Comparison of ENCODE assay signal across 9 mouse cellular contexts in the genomic region with DNA sequence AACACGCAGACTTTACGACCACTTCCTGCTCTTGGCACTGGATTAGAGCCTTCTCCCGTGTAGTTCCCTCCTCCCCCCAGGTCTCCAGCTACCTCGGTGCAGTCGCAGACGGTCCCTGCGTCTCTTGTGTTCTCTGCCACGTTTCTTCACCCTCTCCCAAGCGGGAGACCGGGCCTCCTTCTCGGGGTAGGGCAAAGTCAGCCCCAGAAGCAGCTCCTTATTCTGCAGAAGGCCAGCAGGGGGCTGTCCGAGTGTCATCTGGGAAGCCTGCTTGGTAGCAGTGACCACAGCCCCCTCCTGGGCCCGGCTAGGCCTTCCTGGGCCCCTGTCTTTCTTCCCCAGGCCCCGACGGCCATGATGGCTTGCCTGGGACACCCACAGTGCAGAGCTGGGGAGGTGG. TPM values are rescaled to one million over a fixed set of nuclear protein-coding genes. Genes with fewer than 3 reads are reported as not detected.
DNase-seq lines count a peak whose midpoint lies in the region; ATAC-seq and TF ChIP-seq lines count a peak whose summit lies in the region.
"Had no signal": no experiment of that assay in that cellular context is flagged by ENCODE, and none has a peak within 500 bp of the region (broad histone marks: within the 10 kb centered on the region; RNA-seq: fewer than 3 reads in every experiment).

No protein-coding gene starts in this region.

- H3K9ac ChIP-seq in embryonic facial prominence, embryonic 12.5 days, result peak overlapping the region; percentile 24
- H3K9ac ChIP-seq in hindbrain, embryonic 13.5 days, result peak overlapping the region; percentile 55
- no peak overlapping the region for H3K9ac ChIP-seq in limb, embryonic 15.5 days
- no peak overlapping the region; the same call in 1 of the 2 replicates for H3K9ac ChIP-seq in midbrain, postnatal 0 days (replicated peaks; ENCODE audit: low read length, poor library complexity, severe bottlenecking)
- H3K9ac ChIP-seq: liver, embryonic 13.5 days had no signal

- intact Hi-C loops in left cerebral cortex, postnatal 36 days (cut with DNase I), result loop anchor here (2.0 kb wide), 1 partner anchor 49 kb away; no protein-coding TSS in a partner anchor

- no peaks in the 10 kb centered on the region for H3K27me3 ChIP-seq in C2C12 (ENCODE audit: control insufficient read depth, insufficient read depth, insufficient read length)
- no peaks in the 10 kb centered on the region for H3K27me3 ChIP-seq in embryonic facial prominence, embryonic 12.5 days
- no peaks in the 10 kb centered on the region for H3K27me3 ChIP-seq in hindbrain, embryonic 13.5 days
- peaks cover 7% of the 10 kb centered on the region; the same call in 1 of the 2 replicates for H3K27me3 ChIP-seq in limb, embryonic 15.5 days
- H3K27me3 ChIP-seq in midbrain, postnatal 0 days (ENCODE audit: insufficient read depth, low read length), result no peaks in the 10 kb centered on the region

- no peak overlapping the region for H3K27ac ChIP-seq in embryonic facial prominence, embryonic 12.5 days
- peak overlapping the region; percentile 83 for H3K27ac ChIP-seq in hindbrain, embryonic 13.5 days
- H3K27ac ChIP-seq in limb, embryonic 15.5 days, result no peak overlapping the region
- peak overlapping the region; percentile 38; the same call in 1 of the 2 replicates for H3K27ac ChIP-seq in midbrain, postnatal 0 days (ENCODE audit: low read depth, low read length)
- H3K27ac ChIP-seq: liver, embryonic 13.5 days had no signal

- H3K9me3 ChIP-seq in embryonic facial prominence, embryonic 12.5 days, result no peaks in the 10 kb centered on the region
- 0 out of 2 replicates have a peak, but pooled peaks cover 3% of the 10 kb centered on the region for H3K9me3 ChIP-seq in hindbrain, embryonic 13.5 days
- no peaks in the 10 kb centered on the region for H3K9me3 ChIP-seq in limb, embryonic 15.5 days
- H3K9me3 ChIP-seq in midbrain, postnatal 0 days (ENCODE audit: low read length), result no peaks in the 10 kb centered on the region
- H3K9me3 ChIP-seq: liver, embryonic 13.5 days had no signal

- H3K79me2 ChIP-seq in C2C12 (ENCODE audit: control insufficient read depth, insufficient read depth), result no peaks in the 10 kb centered on the region

- no peak overlapping the region for H3ac ChIP-seq in C2C12 (ENCODE audit: control insufficient read depth, insufficient read length, low read depth)

- H3K4me1 ChIP-seq in embryonic facial prominence, embryonic 12.5 days, result 0 out of 2 replicates have a peak, but pooled peaks cover 6% of the 10 kb centered on the region
- H3K4me1 ChIP-seq in hindbrain, embryonic 13.5 days (replicated peaks), result peaks cover 22% of the 10 kb centered on the region
- H3K4me1 ChIP-seq in limb, embryonic 15.5 days, result peaks cover 9% of the 10 kb centered on the region
- H3K4me1 ChIP-seq in midbrain, postnatal 0 days (ENCODE audit: insufficient read depth, low read length), result peaks cover 4% of the 10 kb centered on the region; the same call in 1 of the 2 replicates

- TF ChIP-seq CTCF in C2C12 (IDR thresholded peaks at IDR 0.05; ENCODE audit: control insufficient read depth, insufficient read depth, insufficient read length), result peak; percentile 46
- TF ChIP-seq CTCF in midbrain, postnatal 0 days (IDR thresholded peaks at IDR 0.05), result peak; percentile 55

- no peak for ATAC-seq in embryonic facial prominence, embryonic 12.5 days (ENCODE audit: insufficient number of reproducible peaks, insufficient read depth, low FRiP score, low TSS enrichment)
- peak; percentile 18; the same call in 1 of the 2 replicates for ATAC-seq in hindbrain, embryonic 13.5 days (ENCODE audit: low FRiP score)
- 0 out of 2 replicates have a peak, but pooled peaks have one; percentile 7 for ATAC-seq in limb, embryonic 15.5 days (ENCODE audit: insufficient number of reproducible peaks, low FRiP score, low TSS enrichment, low read depth)
- no peak; the same call in 1 of the 2 replicates for ATAC-seq in midbrain, postnatal 0 days (ENCODE audit: low FRiP score)

- H3K36me3 ChIP-seq in C2C12 (ENCODE audit: control insufficient read depth, insufficient read depth), result no peaks in the 10 kb centered on the region
- no peaks in the 10 kb centered on the region for H3K36me3 ChIP-seq in embryonic facial prominence, embryonic 12.5 days
- H3K36me3 ChIP-seq in hindbrain, embryonic 13.5 days, result peaks cover 33% of the 10 kb centered on the region
- no peaks in the 10 kb centered on the region for H3K36me3 ChIP-seq in limb, embryonic 15.5 days
- H3K36me3 ChIP-seq in midbrain, postnatal 0 days (ENCODE audit: insufficient read depth, low read length), result peaks cover 6% of the 10 kb centered on the region; the same call in 1 of the 2 replicates
- H3K36me3 ChIP-seq: liver, embryonic 13.5 days had no signal

- H3K79me3 ChIP-seq in C2C12 (ENCODE audit: low read depth), result no peaks in the 10 kb centered on the region

- 4% methylated on average over 15 of the region's 15 CpGs for WGBS in embryonic facial prominence, embryonic 12.5 days
- 7% methylated on average over 15 of the region's 15 CpGs for WGBS in hindbrain, embryonic 13.5 days
- 3% methylated on average over 15 of the region's 15 CpGs for WGBS in limb, embryonic 15.5 days
- WGBS in midbrain, postnatal 0 days, result 5% methylated on average over 15 of the region's 15 CpGs

- H3K4me2 ChIP-seq in embryonic facial prominence, embryonic 12.5 days (replicated peaks), result peak overlapping the region; percentile 2; the same call in 1 of the 2 replicates
- H3K4me2 ChIP-seq in hindbrain, embryonic 13.5 days, result 0 out of 2 replicates have a peak overlapping the region, but pooled peaks have one; percentile 27
- H3K4me2 ChIP-seq in limb, embryonic 15.5 days, result 0 out of 2 replicates have a peak overlapping the region, but pooled peaks have one; percentile 10
- H3K4me2 ChIP-seq in midbrain, postnatal 0 days (ENCODE audit: low read depth, low read length, poor library complexity, severe bottlenecking), result peak overlapping the region; percentile 32; the same call in 1 of the 2 replicates
- H3K4me2 ChIP-seq: liver, embryonic 13.5 days had no signal

- no peak overlapping the region for H3K4me3 ChIP-seq in C2C12 (ENCODE audit: insufficient read depth, poor library complexity, severe bottlenecking)
- H3K4me3 ChIP-seq in embryonic facial prominence, embryonic 12.5 days, result no peak overlapping the region
- no peak overlapping the region for H3K4me3 ChIP-seq in hindbrain, embryonic 13.5 days
- no peak overlapping the region for H3K4me3 ChIP-seq in limb, embryonic 15.5 days
- H3K4me3 ChIP-seq in midbrain, postnatal 0 days (ENCODE audit: low read depth, low read length), result no peak overlapping the region
- H3K4me3 ChIP-seq: liver, embryonic 13.5 days had no signal

- DNase-seq in adrenal gland, postnatal 14 days, result peak; percentile 54
- DNase-seq in adrenal gland, postnatal 4 days (ENCODE audit: low spot score in 2 of 2), result no peak
- no peak for DNase-seq in midbrain, postnatal 0 days (ENCODE audit: low spot score)
- no peak for DNase-seq in left cerebral cortex, postnatal 36 days (ENCODE audit: low spot score in 2 of 2)

RNA-seq across cellular contexts. Expression of gene Mad2l2, which starts 14.7 kb away (rescaled TPM):
- total RNA-seq in adrenal gland, postnatal 14 days (2021), result 20.0 and 21.2 TPM in 2 replicates
- total RNA-seq in adrenal gland, postnatal 4 days (2021), result 10 to 100 TPM; 24.0 to 24.6 TPM
- 35.6 TPM for polyA plus RNA-seq in C2C12 (2012; fragmentation: generic; extraction: Trizol)
- 80.2 and 87.3 TPM in 2 replicates for polyA plus RNA-seq in embryonic facial prominence, embryonic 12.5 days (2016; fragmentation: Nextera tagmentation; extraction: Ambion mirVana)
- 118 and 127 TPM in 2 replicates for polyA plus RNA-seq in hindbrain, embryonic 13.5 days (2015; fragmentation: Nextera tagmentation; extraction: Ambion mirVana)
- polyA plus RNA-seq in limb, embryonic 15.5 days (2015; fragmentation: Nextera tagmentation; extraction: Ambion mirVana), result 47.7 and 48.4 TPM in 2 replicates
- total RNA-seq in midbrain, postnatal 0 days (2014; rRNA removed), result 42.0 and 51.7 TPM in 2 replicates
- polyA plus RNA-seq in midbrain, postnatal 0 days (2015; fragmentation: Nextera tagmentation; extraction: Ambion mirVana), result 84.0 and 89.1 TPM in 2 replicates
- total RNA-seq in left cerebral cortex, postnatal 36 days (2021), result 10 to 100 TPM; 14.7 to 15.2 TPM

RNA-seq across cellular contexts. Expression of gene Draxin, which starts 15.0 kb away (rescaled TPM):
- total RNA-seq in adrenal gland, postnatal 14 days (2021), result 0.11 and 0.38 TPM in 2 replicates
- total RNA-seq in adrenal gland, postnatal 4 days (2021), result 1 to 10 TPM in 1 of 2 experiments, under 1 TPM in 1; 0.42 to 1.0 TPM
- 0.01 TPM for polyA plus RNA-seq in C2C12 (2012; fragmentation: generic; extraction: Trizol)
- polyA plus RNA-seq in embryonic facial prominence, embryonic 12.5 days (2016; fragmentation: Nextera tagmentation; extraction: Ambion mirVana), result 1.7 and 1.8 TPM in 2 replicates
- polyA plus RNA-seq in hindbrain, embryonic 13.5 days (2015; fragmentation: Nextera tagmentation; extraction: Ambion mirVana), result 17.2 and 20.9 TPM in 2 replicates
- polyA plus RNA-seq in limb, embryonic 15.5 days (2015; fragmentation: Nextera tagmentation; extraction: Ambion mirVana), result 0.22 and 0.29 TPM in 2 replicates
- total RNA-seq in midbrain, postnatal 0 days (2014; rRNA removed), result 23.9 and 29.5 TPM in 2 replicates
- 4.3 and 5.0 TPM in 2 replicates for polyA plus RNA-seq in midbrain, postnatal 0 days (2015; fragmentation: Nextera tagmentation; extraction: Ambion mirVana)
- total RNA-seq in left cerebral cortex, postnatal 36 days (2021), result under 1 TPM; 0.43 to 0.47 TPM

RNA-seq across cellular contexts. Expression of gene Agtrap, which starts 27.6 kb away (rescaled TPM):
- total RNA-seq in adrenal gland, postnatal 14 days (2021), result 45.1 and 45.2 TPM in 2 replicates
- total RNA-seq in adrenal gland, postnatal 4 days (2021), result 10 to 100 TPM; 77.6 to 83.7 TPM
- polyA plus RNA-seq in C2C12 (2012; fragmentation: generic; extraction: Trizol), result 8.2 TPM
- 12.0 and 14.0 TPM in 2 replicates for polyA plus RNA-seq in embryonic facial prominence, embryonic 12.5 days (2016; fragmentation: Nextera tagmentation; extraction: Ambion mirVana)
- 7.6 and 8.4 TPM in 2 replicates for polyA plus RNA-seq in hindbrain, embryonic 13.5 days (2015; fragmentation: Nextera tagmentation; extraction: Ambion mirVana)
- 14.8 and 15.9 TPM in 2 replicates for polyA plus RNA-seq in limb, embryonic 15.5 days (2015; fragmentation: Nextera tagmentation; extraction: Ambion mirVana)
- 6.6 and 7.5 TPM in 2 replicates for total RNA-seq in midbrain, postnatal 0 days (2014; rRNA removed)
- 7.4 and 8.6 TPM in 2 replicates for polyA plus RNA-seq in midbrain, postnatal 0 days (2015; fragmentation: Nextera tagmentation; extraction: Ambion mirVana)
- 1 to 10 TPM; 5.9 to 7.7 TPM for total RNA-seq in left cerebral cortex, postnatal 36 days (2021)

RNA-seq across cellular contexts. Expression of gene Fbxo6, which starts 36.5 kb away (rescaled TPM):
- 30.7 and 31.0 TPM in 2 replicates for total RNA-seq in adrenal gland, postnatal 14 days (2021)
- total RNA-seq in adrenal gland, postnatal 4 days (2021), result 10 to 100 TPM; 28.2 to 32.8 TPM
- polyA plus RNA-seq in C2C12 (2012; fragmentation: generic; extraction: Trizol), result 54.4 TPM
- 10.6 and 10.8 TPM in 2 replicates for polyA plus RNA-seq in embryonic facial prominence, embryonic 12.5 days (2016; fragmentation: Nextera tagmentation; extraction: Ambion mirVana)
- 15.7 and 16.0 TPM in 2 replicates for polyA plus RNA-seq in hindbrain, embryonic 13.5 days (2015; fragmentation: Nextera tagmentation; extraction: Ambion mirVana)
- 18.0 and 20.8 TPM in 2 replicates for polyA plus RNA-seq in limb, embryonic 15.5 days (2015; fragmentation: Nextera tagmentation; extraction: Ambion mirVana)
- total RNA-seq in midbrain, postnatal 0 days (2014; rRNA removed), result 23.4 and 27.7 TPM in 2 replicates
- polyA plus RNA-seq in midbrain, postnatal 0 days (2015; fragmentation: Nextera tagmentation; extraction: Ambion mirVana), result 23.6 and 25.8 TPM in 2 replicates
- 10 to 100 TPM; 26.8 to 33.5 TPM for total RNA-seq in left cerebral cortex, postnatal 36 days (2021)

RNA-seq across cellular contexts. Expression of gene Fbxo44, which starts 44.8 kb away (rescaled TPM):
- 6.7 and 9.1 TPM in 2 replicates for total RNA-seq in adrenal gland, postnatal 14 days (2021)
- 10 to 100 TPM; 13.9 to 15.0 TPM for total RNA-seq in adrenal gland, postnatal 4 days (2021)
- 2.1 TPM for polyA plus RNA-seq in C2C12 (2012; fragmentation: generic; extraction: Trizol)
- polyA plus RNA-seq in embryonic facial prominence, embryonic 12.5 days (2016; fragmentation: Nextera tagmentation; extraction: Ambion mirVana), result 19.7 and 23.6 TPM in 2 replicates
- polyA plus RNA-seq in hindbrain, embryonic 13.5 days (2015; fragmentation: Nextera tagmentation; extraction: Ambion mirVana), result 91.2 and 98.2 TPM in 2 replicates
- polyA plus RNA-seq in limb, embryonic 15.5 days (2015; fragmentation: Nextera tagmentation; extraction: Ambion mirVana), result 5.2 and 6.5 TPM in 2 replicates
- total RNA-seq in midbrain, postnatal 0 days (2014; rRNA removed), result 169 and 189 TPM in 2 replicates
- 107 and 116 TPM in 2 replicates for polyA plus RNA-seq in midbrain, postnatal 0 days (2015; fragmentation: Nextera tagmentation; extraction: Ambion mirVana)
- 100 to 1,000 TPM; 143 to 156 TPM for total RNA-seq in left cerebral cortex, postnatal 36 days (2021)

Comparison
In these comparisons a context has a peak if more than half of its experiments do, and no peak if none do; other contexts are left out.
1. ATAC-seq: peak in hindbrain, embryonic 13.5 days (single experiment) and limb, embryonic 15.5 days (single experiment); none in embryonic facial prominence, embryonic 12.5 days (single experiment) and midbrain, postnatal 0 days (single experiment).
2. H3K27ac ChIP-seq: peak in hindbrain, embryonic 13.5 days (single experiment) and midbrain, postnatal 0 days (single experiment); none in embryonic facial prominence, embryonic 12.5 days (single experiment) and limb, embryonic 15.5 days (single experiment).
3. H3K9ac ChIP-seq: peak in embryonic facial prominence, embryonic 12.5 days (single experiment) and hindbrain, embryonic 13.5 days (single experiment); none in limb, embryonic 15.5 days (single experiment) and midbrain, postnatal 0 days (single experiment).
4. Peak in every context shown above with its lines, with median percentiles within 50 percentile points of each other: H3K4me2 ChIP-seq.